ENCODE assay signal across 16 mouse cellular contexts in genomic region chr16:66969520-66970144, GRCm38 (mm10).
DNase-seq lines count a peak whose midpoint lies in the region; ATAC-seq and TF ChIP-seq lines count a peak whose summit lies in the region.
"Had no signal": no experiment of that assay in that cellular context is flagged by ENCODE, and none has a peak within 500 bp of the region (broad histone marks: within the 10 kb centered on the region; RNA-seq: fewer than 3 reads in every experiment).

No protein-coding gene starts in this region.

- H3K4me3 ChIP-seq in midbrain, embryonic 13.5 days (replicated peaks) = no peak overlapping the region
- no peak overlapping the region for H3K4me3 ChIP-seq in midbrain, embryonic 11.5 days (ENCODE audit: low read depth, low read length)
- no peak overlapping the region for H3K4me3 ChIP-seq in forebrain, embryonic 15.5 days
- H3K4me3 ChIP-seq in hindbrain, postnatal 0 days (ENCODE audit: low read length) = no peak overlapping the region
- no peak overlapping the region for H3K4me3 ChIP-seq in intestine, embryonic 16.5 days (ENCODE audit: low read length)
- H3K4me3 ChIP-seq in lung, postnatal 0 days (ENCODE audit: low read depth, low read length) = no peak overlapping the region
- H3K4me3 ChIP-seq in intestine, embryonic 15.5 days (replicated peaks) = no peak overlapping the region
- H3K4me3 ChIP-seq: embryonic facial prominence, embryonic 15.5 days; myocyte had no signal

- ATAC-seq in midbrain, embryonic 13.5 days = peak; percentile 82
- no peak for ATAC-seq in midbrain, embryonic 11.5 days (ENCODE audit: low FRiP score)
- peak; percentile 97 for ATAC-seq in forebrain, embryonic 15.5 days (replicated peaks)
- peak; percentile 47; the same call in 1 of the 2 replicates for ATAC-seq in hindbrain, postnatal 0 days
- no peak for ATAC-seq in intestine, embryonic 16.5 days
- ATAC-seq in lung, postnatal 0 days = no peak
- no peak for ATAC-seq in intestine, embryonic 15.5 days
- ATAC-seq: inflammation-experienced regulatory T-cells, adult 6 months had no signal

- H3K4me2 ChIP-seq in midbrain, embryonic 13.5 days (replicated peaks) = peak overlapping the region; percentile 3; the same call in 1 of the 2 replicates
- H3K4me2 ChIP-seq in midbrain, embryonic 11.5 days = no peak overlapping the region
- H3K4me2 ChIP-seq in forebrain, embryonic 15.5 days (replicated peaks) = peak overlapping the region; percentile 20; the same call in 1 of the 2 replicates
- 0 out of 2 replicates have a peak overlapping the region, but pooled peaks have one; percentile 17 for H3K4me2 ChIP-seq in hindbrain, postnatal 0 days (ENCODE audit: low read depth, low read length)
- H3K4me2 ChIP-seq in intestine, embryonic 16.5 days (ENCODE audit: low read depth, low read length) = no peak overlapping the region
- no peak overlapping the region for H3K4me2 ChIP-seq in lung, postnatal 0 days (replicated peaks; ENCODE audit: low read depth, low read length)
- H3K4me2 ChIP-seq in intestine, embryonic 15.5 days (replicated peaks) = no peak overlapping the region
- H3K4me2 ChIP-seq: embryonic facial prominence, embryonic 15.5 days had no signal

- no peak for TF ChIP-seq CTCF in hindbrain, postnatal 0 days (IDR thresholded peaks at IDR 0.05; ENCODE audit: low read depth)
- no peak for TF ChIP-seq CTCF in lung, postnatal 0 days (IDR thresholded peaks at IDR 0.05)

- H3K9me3 ChIP-seq in midbrain, embryonic 13.5 days = no peaks in the 10 kb centered on the region
- no peaks in the 10 kb centered on the region for H3K9me3 ChIP-seq in midbrain, embryonic 11.5 days (ENCODE audit: control insufficient read depth, low read length)
- no peaks in the 10 kb centered on the region for H3K9me3 ChIP-seq in forebrain, embryonic 15.5 days
- no peaks in the 10 kb centered on the region for H3K9me3 ChIP-seq in hindbrain, postnatal 0 days (ENCODE audit: low read length)
- H3K9me3 ChIP-seq in intestine, embryonic 16.5 days (ENCODE audit: control insufficient read depth, low read length) = no peaks in the 10 kb centered on the region
- H3K9me3 ChIP-seq in lung, postnatal 0 days (ENCODE audit: low read length) = no peaks in the 10 kb centered on the region
- H3K9me3 ChIP-seq in intestine, embryonic 15.5 days = no peaks in the 10 kb centered on the region
- H3K9me3 ChIP-seq: embryonic facial prominence, embryonic 15.5 days had no signal

- H3K9ac ChIP-seq in midbrain, embryonic 13.5 days (replicated peaks) = no peak overlapping the region
- no peak overlapping the region for H3K9ac ChIP-seq in midbrain, embryonic 11.5 days (ENCODE audit: low read length)
- H3K9ac ChIP-seq in forebrain, embryonic 15.5 days (replicated peaks) = no peak overlapping the region
- no peak overlapping the region for H3K9ac ChIP-seq in hindbrain, postnatal 0 days (replicated peaks; ENCODE audit: low read length)
- no peak overlapping the region for H3K9ac ChIP-seq in intestine, embryonic 16.5 days (ENCODE audit: low read depth, low read length)
- H3K9ac ChIP-seq in lung, postnatal 0 days (replicated peaks; ENCODE audit: low read depth) = no peak overlapping the region
- H3K9ac ChIP-seq in intestine, embryonic 15.5 days = no peak overlapping the region
- H3K9ac ChIP-seq: embryonic facial prominence, embryonic 15.5 days; liver, embryonic 14.5 days had no signal

- no peak for TF ChIP-seq EP300 in lung, postnatal 0 days (IDR thresholded peaks at IDR 0.05)

- no peaks in the 10 kb centered on the region for H3K36me3 ChIP-seq in midbrain, embryonic 13.5 days
- no peaks in the 10 kb centered on the region for H3K36me3 ChIP-seq in midbrain, embryonic 11.5 days (ENCODE audit: control insufficient read depth, insufficient read depth, low read length)
- H3K36me3 ChIP-seq in forebrain, embryonic 15.5 days = no peaks in the 10 kb centered on the region
- H3K36me3 ChIP-seq in hindbrain, postnatal 0 days (ENCODE audit: insufficient read depth, low read length) = no peaks in the 10 kb centered on the region
- no peaks in the 10 kb centered on the region for H3K36me3 ChIP-seq in intestine, embryonic 16.5 days (ENCODE audit: control insufficient read depth, insufficient read depth, low read length)
- H3K36me3 ChIP-seq in lung, postnatal 0 days (ENCODE audit: insufficient read depth, low read length) = no peaks in the 10 kb centered on the region
- H3K36me3 ChIP-seq in intestine, embryonic 15.5 days = no peaks in the 10 kb centered on the region
- H3K36me3 ChIP-seq: embryonic facial prominence, embryonic 15.5 days had no signal

- no peak for DNase-seq in midbrain, embryonic 11.5 days (ENCODE audit: low spot score, missing footprints)
- peak; percentile 44 for DNase-seq in hindbrain, postnatal 0 days (ENCODE audit: low spot score)
- no peak for DNase-seq in lung, postnatal 0 days (ENCODE audit: low spot score)
- DNase-seq: cerebellum, adult 18-20 months; kidney, postnatal 14 days; left cerebral cortex, postnatal 4 days; lung, postnatal 36 days; retina, postnatal 1 day had no signal

- peaks cover 11% of the 10 kb centered on the region for H3K4me1 ChIP-seq in midbrain, embryonic 13.5 days (replicated peaks)
- H3K4me1 ChIP-seq in midbrain, embryonic 11.5 days (ENCODE audit: control insufficient read depth, insufficient read depth, low read length) = no peaks in the 10 kb centered on the region
- H3K4me1 ChIP-seq in forebrain, embryonic 15.5 days = peaks cover 17% of the 10 kb centered on the region
- H3K4me1 ChIP-seq in hindbrain, postnatal 0 days (ENCODE audit: insufficient read depth, low read length) = no peaks in the 10 kb centered on the region
- H3K4me1 ChIP-seq in intestine, embryonic 16.5 days (ENCODE audit: control insufficient read depth, insufficient read depth, low read length) = no peaks in the 10 kb centered on the region
- no peaks in the 10 kb centered on the region for H3K4me1 ChIP-seq in lung, postnatal 0 days (ENCODE audit: insufficient read depth, low read depth, low read length)
- no peaks in the 10 kb centered on the region for H3K4me1 ChIP-seq in intestine, embryonic 15.5 days (replicated peaks)
- H3K4me1 ChIP-seq: embryonic facial prominence, embryonic 15.5 days had no signal

- no peaks in the 10 kb centered on the region for H3K27me3 ChIP-seq in midbrain, embryonic 13.5 days
- H3K27me3 ChIP-seq in midbrain, embryonic 11.5 days (ENCODE audit: control insufficient read depth, insufficient read depth, low read length) = no peaks in the 10 kb centered on the region
- H3K27me3 ChIP-seq in forebrain, embryonic 15.5 days = no peaks in the 10 kb centered on the region
- no peaks in the 10 kb centered on the region for H3K27me3 ChIP-seq in hindbrain, postnatal 0 days (ENCODE audit: insufficient read depth, low read length)
- H3K27me3 ChIP-seq in intestine, embryonic 16.5 days (replicated peaks; ENCODE audit: control insufficient read depth, insufficient read depth, low read length) = no peaks in the 10 kb centered on the region
- no peaks in the 10 kb centered on the region for H3K27me3 ChIP-seq in lung, postnatal 0 days (replicated peaks; ENCODE audit: insufficient read depth, low read length)
- H3K27me3 ChIP-seq in intestine, embryonic 15.5 days (replicated peaks) = no peaks in the 10 kb centered on the region
- H3K27me3 ChIP-seq: embryonic facial prominence, embryonic 15.5 days had no signal

- 49% methylated on average over 11 of the region's 11 CpGs for WGBS in midbrain, embryonic 13.5 days
- WGBS in midbrain, embryonic 11.5 days = 83% methylated on average over 11 of the region's 11 CpGs
- 18% methylated on average over 11 of the region's 11 CpGs for WGBS in forebrain, embryonic 15.5 days
- WGBS in hindbrain, postnatal 0 days = 43% methylated on average over 11 of the region's 11 CpGs
- 77% methylated on average over 11 of the region's 11 CpGs for WGBS in intestine, embryonic 16.5 days
- WGBS in lung, postnatal 0 days = 66% methylated on average over 11 of the region's 11 CpGs
- WGBS in intestine, embryonic 15.5 days = 81% methylated on average over 11 of the region's 11 CpGs

- H3K27ac ChIP-seq in midbrain, embryonic 13.5 days = no peak overlapping the region; the same call in 1 of the 2 replicates
- H3K27ac ChIP-seq in midbrain, embryonic 11.5 days (ENCODE audit: low read depth, low read length) = no peak overlapping the region
- H3K27ac ChIP-seq in forebrain, embryonic 15.5 days (replicated peaks) = peak overlapping the region; percentile 44
- no peak overlapping the region for H3K27ac ChIP-seq in hindbrain, postnatal 0 days
- H3K27ac ChIP-seq in intestine, embryonic 16.5 days (ENCODE audit: low read length) = no peak overlapping the region
- H3K27ac ChIP-seq in lung, postnatal 0 days (ENCODE audit: low read length) = no peak overlapping the region
- no peak overlapping the region for H3K27ac ChIP-seq in intestine, embryonic 15.5 days
- H3K27ac ChIP-seq: embryonic facial prominence, embryonic 15.5 days; liver, embryonic 14.5 days had no signal

Comparison
In these comparisons a context has a peak if more than half of its experiments do, and no peak if none do; other contexts are left out.
1. ATAC-seq: peak in midbrain, embryonic 13.5 days (single experiment), forebrain, embryonic 15.5 days (single experiment) and hindbrain, postnatal 0 days (single experiment); none in midbrain, embryonic 11.5 days (single experiment), intestine, embryonic 16.5 days (single experiment), lung, postnatal 0 days (single experiment) and intestine, embryonic 15.5 days (single experiment).
2. H3K4me2 ChIP-seq: peak in midbrain, embryonic 13.5 days (single experiment), forebrain, embryonic 15.5 days (single experiment) and hindbrain, postnatal 0 days (single experiment); none in midbrain, embryonic 11.5 days (single experiment), intestine, embryonic 16.5 days (single experiment), lung, postnatal 0 days (single experiment) and intestine, embryonic 15.5 days (single experiment).